Mouse (Mus musculus): Measurements from ENCODE around the gene Zdhhc9. TPM values are rescaled to one million over a fixed set of nuclear protein-coding genes. Genes with fewer than 3 reads are reported as not detected.

Zdhhc9 gene
- polyA plus RNA-seq, 1 experiment from 2014 or later, result 7.0 TPM

- Histone ChIP-seq H3K9me3 (no peaks in the 10 kb centered on the region), H3K4me1 (no peaks in the 10 kb centered on the region), H3K36me3 (no peaks in the 10 kb centered on the region), H3K27me3 (no peaks in the 10 kb centered on the region), H3K9ac (no peak overlapping the region), H3K4me2 (no peak overlapping the region), H3K4me3 (no peak overlapping the region), H3K27ac (no peak overlapping the region)
- WGBS, result 67% methylated on average over 7 of the region's 7 CpGs
- no peak for ATAC-seq (ENCODE audit: insufficient number of reproducible peaks, low FRiP score, low TSS enrichment, low read depth)
Measured at GRCm38 (mm10) chrX:48203763-48204162, 4.9 kb downstream of the Zdhhc9 start.

GRCm38 (mm10) chrX:48202995-48203394 lies 5.7 kb downstream of the Zdhhc9 start:
- no peak overlapping the region for H3K9ac ChIP-seq
- no peaks in the 10 kb centered on the region for H3K9me3 ChIP-seq
- no peaks in the 10 kb centered on the region for H3K4me1 ChIP-seq
- 67% methylated on average over 4 of the region's 4 CpGs for WGBS
- no peak overlapping the region for H3K27ac ChIP-seq
- no peak overlapping the region for H3K4me2 ChIP-seq
- ATAC-seq (ENCODE audit: insufficient number of reproducible peaks, low FRiP score, low TSS enrichment, low read depth), result no peak
- H3K4me3 ChIP-seq, result no peak overlapping the region
- H3K36me3 ChIP-seq, result no peaks in the 10 kb centered on the region
- no peaks in the 10 kb centered on the region for H3K27me3 ChIP-seq

GRCm38 (mm10) chrX:48202436-48202835 lies 6.2 kb downstream of the Zdhhc9 start:
- H3K4me3 ChIP-seq, result no peak overlapping the region
- ATAC-seq (ENCODE audit: insufficient number of reproducible peaks, low FRiP score, low TSS enrichment, low read depth), result no peak
- WGBS, result 88% methylated on average over 7 of the region's 7 CpGs

GRCm38 (mm10) chrX:48201973-48202372 lies 6.7 kb downstream of the Zdhhc9 start:
- WGBS, result 81% methylated on average over 7 of the region's 7 CpGs
- no peak overlapping the region for H3K27ac ChIP-seq
- ATAC-seq (ENCODE audit: insufficient number of reproducible peaks, low FRiP score, low TSS enrichment, low read depth), result no peak

More at GRCm38 (mm10) chrX:48202436-48202835, 6.2 kb downstream of the Zdhhc9 start:
- H3K4me1 ChIP-seq, result no peaks in the 10 kb centered on the region
- no peak overlapping the region for H3K4me2 ChIP-seq
- no peaks in the 10 kb centered on the region for H3K36me3 ChIP-seq
- H3K27ac ChIP-seq, result no peak overlapping the region
- no peaks in the 10 kb centered on the region for H3K27me3 ChIP-seq
- no peak overlapping the region for H3K9ac ChIP-seq
- no peaks in the 10 kb centered on the region for H3K9me3 ChIP-seq

DNA sequence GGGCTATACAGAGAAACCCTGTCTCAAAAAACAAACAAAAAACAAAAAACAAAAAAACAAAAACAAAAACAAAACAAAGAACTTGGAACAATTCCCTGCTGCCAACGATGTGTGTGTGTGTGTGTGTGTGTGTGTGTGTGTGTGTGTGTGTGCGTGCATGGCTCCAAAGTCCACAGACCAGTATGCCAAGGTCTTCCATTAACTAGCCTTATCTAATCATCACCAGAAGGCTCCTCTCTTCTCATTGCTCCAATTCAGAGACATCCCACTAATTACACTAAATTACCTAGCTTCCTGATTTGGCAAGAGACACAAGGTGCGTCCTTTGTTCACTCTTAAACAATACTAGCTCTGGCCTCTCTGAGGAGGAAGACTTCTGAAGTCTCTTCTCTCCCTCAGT lies 8.0 kb downstream of the Zdhhc9 start:
- no peak overlapping the region for H3K9ac ChIP-seq
- no peaks in the 10 kb centered on the region for H3K36me3 ChIP-seq
- no peak overlapping the region for H3K4me3 ChIP-seq
- no peaks in the 10 kb centered on the region for H3K4me1 ChIP-seq
- ATAC-seq (ENCODE audit: insufficient number of reproducible peaks, low FRiP score, low TSS enrichment, low read depth), result no peak
- H3K27ac ChIP-seq, result no peak overlapping the region
- H3K27me3 ChIP-seq, result no peaks in the 10 kb centered on the region
- H3K9me3 ChIP-seq, result no peaks in the 10 kb centered on the region
- 82% methylated on average over 3 of the region's 3 CpGs for WGBS
- H3K4me2 ChIP-seq, result no peak overlapping the region

More at GRCm38 (mm10) chrX:48201973-48202372, 6.7 kb downstream of the Zdhhc9 start:
- Histone ChIP-seq H3K27me3 (no peaks in the 10 kb centered on the region), H3K4me3 (no peak overlapping the region), H3K9ac (no peak overlapping the region), H3K4me2 (no peak overlapping the region), H3K9me3 (no peaks in the 10 kb centered on the region), H3K36me3 (no peaks in the 10 kb centered on the region), H3K4me1 (no peaks in the 10 kb centered on the region)

DNA sequence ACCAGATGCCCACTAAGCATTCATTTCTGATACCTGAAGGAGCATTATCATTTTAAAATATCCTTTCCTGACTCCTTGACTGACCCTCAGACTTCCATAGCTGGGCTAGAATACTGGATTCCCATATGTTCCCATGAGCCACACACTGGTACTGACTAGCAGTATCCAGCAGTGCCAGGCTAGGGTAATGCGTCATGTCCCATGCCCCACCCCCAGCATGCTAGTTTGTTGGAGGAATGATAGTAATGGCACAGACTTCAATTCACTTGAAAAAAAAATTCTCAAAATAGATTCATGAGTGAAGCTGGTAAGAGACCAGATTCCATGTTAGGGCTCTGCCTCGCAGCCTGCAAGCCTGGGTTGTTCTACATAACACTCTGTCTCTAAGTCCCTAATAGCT lies 9.7 kb downstream of the Zdhhc9 start:
- Histone ChIP-seq H3K9ac (no peak overlapping the region), H3K36me3 (0 out of 2 replicates have a peak, but pooled peaks cover 3% of the 10 kb centered on the region), H3K27ac (no peak overlapping the region), H3K4me2 (no peak overlapping the region), H3K27me3 (no peaks in the 10 kb centered on the region), H3K9me3 (no peaks in the 10 kb centered on the region), H3K4me1 (no peaks in the 10 kb centered on the region), H3K4me3 (no peak overlapping the region)
- 100% methylated on average over 2 of the region's 2 CpGs for WGBS
- no peak for ATAC-seq (ENCODE audit: insufficient number of reproducible peaks, low FRiP score, low TSS enrichment, low read depth)

DNA sequence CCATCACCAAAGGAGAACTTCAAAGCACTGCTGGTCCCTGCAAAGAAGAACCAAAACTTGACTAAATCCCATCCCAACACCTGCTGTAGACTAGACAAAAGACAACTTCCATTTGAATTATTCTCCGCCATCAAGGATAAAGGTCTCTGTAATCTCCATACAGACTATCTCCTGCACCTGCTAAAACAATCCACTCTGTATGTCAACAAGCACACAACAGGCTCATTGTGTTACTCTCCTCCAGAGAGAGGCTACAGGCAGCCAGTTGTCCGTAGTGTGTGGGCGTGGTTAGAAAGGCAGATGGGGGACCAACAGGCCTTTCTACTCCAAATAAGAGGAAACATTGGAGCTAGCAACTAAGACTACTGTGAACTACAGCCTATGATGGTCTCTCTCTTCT lies 10.8 kb downstream of the Zdhhc9 start:
- Histone ChIP-seq H3K27ac (no peak overlapping the region), H3K4me1 (no peaks in the 10 kb centered on the region), H3K4me3 (no peak overlapping the region), H3K9me3 (no peaks in the 10 kb centered on the region), H3K27me3 (no peaks in the 10 kb centered on the region), H3K36me3 (0 out of 2 replicates have a peak, but pooled peaks cover 3% of the 10 kb centered on the region), H3K4me2 (no peak overlapping the region), H3K9ac (no peak overlapping the region)
- 91% methylated on average over 3 of the region's 3 CpGs for WGBS
- ATAC-seq (ENCODE audit: insufficient number of reproducible peaks, low FRiP score, low TSS enrichment, low read depth), result no peak

- no peaks in the 10 kb centered on the region for H3K4me1 ChIP-seq
- H3K9me3 ChIP-seq, result no peaks in the 10 kb centered on the region
- 0 out of 2 replicates have a peak, but pooled peaks cover 7% of the 10 kb centered on the region for H3K36me3 ChIP-seq
- ATAC-seq (ENCODE audit: insufficient number of reproducible peaks, low FRiP score, low TSS enrichment, low read depth), result no peak
- no peaks in the 10 kb centered on the region for H3K27me3 ChIP-seq
- H3K4me2 ChIP-seq, result no peak overlapping the region
- no peak overlapping the region for H3K9ac ChIP-seq
- 78% methylated on average over 14 of the region's 14 CpGs for WGBS
- no peak overlapping the region for H3K4me3 ChIP-seq
- H3K27ac ChIP-seq, result no peak overlapping the region
Measured at GRCm38 (mm10) chrX:48193235-48194152, 15.2 kb downstream of the Zdhhc9 start.

DNA sequence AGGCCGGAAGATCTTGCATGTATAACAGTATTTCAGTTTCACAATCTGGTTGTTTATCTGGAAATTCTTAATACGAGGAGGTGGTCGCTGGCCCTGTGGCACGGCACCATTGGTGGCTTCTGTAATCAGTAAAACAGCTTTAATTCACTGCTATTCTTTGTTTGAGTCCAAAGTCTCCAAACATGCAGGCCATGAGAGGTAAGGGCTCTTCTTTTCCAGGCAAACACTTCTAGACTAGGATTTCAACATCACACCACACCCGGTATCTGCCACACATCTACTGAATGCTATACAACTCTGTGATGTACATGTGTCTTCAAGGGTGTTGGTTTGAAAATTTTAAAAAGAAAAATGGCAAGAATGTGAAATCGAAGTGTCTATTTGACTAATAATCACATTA lies 17.4 kb downstream of the Zdhhc9 start:
- no peak for ATAC-seq (ENCODE audit: insufficient number of reproducible peaks, low FRiP score, low TSS enrichment, low read depth)
- H3K4me3 ChIP-seq, result no peak overlapping the region
- no peaks in the 10 kb centered on the region for H3K4me1 ChIP-seq
- 91% methylated on average over 6 of the region's 6 CpGs for WGBS
- H3K9me3 ChIP-seq, result no peaks in the 10 kb centered on the region
- no peak overlapping the region for H3K27ac ChIP-seq
- H3K9ac ChIP-seq, result no peak overlapping the region
- H3K36me3 ChIP-seq, result 0 out of 2 replicates have a peak, but pooled peaks cover 7% of the 10 kb centered on the region
- H3K27me3 ChIP-seq, result no peaks in the 10 kb centered on the region
- H3K4me2 ChIP-seq, result no peak overlapping the region

DNA sequence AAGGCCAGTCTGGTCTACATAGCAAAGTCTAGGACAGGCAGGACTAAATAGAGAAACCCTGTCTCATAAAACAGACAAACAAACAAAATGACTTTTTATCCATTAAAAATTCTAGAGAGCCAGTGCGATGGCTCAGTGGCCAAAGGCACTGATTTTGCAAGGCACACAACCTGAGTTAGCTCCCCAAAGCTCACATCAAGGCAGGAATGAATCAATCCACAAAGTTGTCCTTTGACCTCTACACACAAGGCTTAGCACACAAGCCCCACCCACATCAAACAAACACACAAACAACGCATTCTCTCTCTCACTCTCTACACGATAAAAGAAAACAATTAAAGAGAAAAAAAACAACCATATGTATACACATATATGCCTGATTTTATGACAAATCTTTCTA lies 24.0 kb downstream of the Zdhhc9 start:
- peaks cover 5% of the 10 kb centered on the region; the same call in 1 of the 2 replicates for H3K36me3 ChIP-seq
- H3K4me1 ChIP-seq, result no peaks in the 10 kb centered on the region
- H3K27ac ChIP-seq, result no peak overlapping the region
- no peak overlapping the region for H3K4me2 ChIP-seq
- no peak overlapping the region for H3K9ac ChIP-seq
- 87% methylated on average over 3 of the region's 3 CpGs for WGBS
- H3K9me3 ChIP-seq, result no peaks in the 10 kb centered on the region
- H3K27me3 ChIP-seq, result no peaks in the 10 kb centered on the region
- no peak overlapping the region for H3K4me3 ChIP-seq
- ATAC-seq (ENCODE audit: insufficient number of reproducible peaks, low FRiP score, low TSS enrichment, low read depth), result no peak

GRCm38 (mm10) chrX:48181844-48182243 lies 26.8 kb downstream of the Zdhhc9 start:
- Histone ChIP-seq H3K4me3 (no peak overlapping the region), H3K9me3 (no peaks in the 10 kb centered on the region), H3K27me3 (no peaks in the 10 kb centered on the region), H3K9ac (no peak overlapping the region), H3K27ac (no peak overlapping the region), H3K36me3 (peaks cover 9% of the 10 kb centered on the region; the same call in 1 of the 2 replicates), H3K4me1 (no peaks in the 10 kb centered on the region), H3K4me2 (no peak overlapping the region)
- ATAC-seq (ENCODE audit: insufficient number of reproducible peaks, low FRiP score, low TSS enrichment, low read depth), result no peak
- 75% methylated on average over 6 of the region's 6 CpGs for WGBS

DNA sequence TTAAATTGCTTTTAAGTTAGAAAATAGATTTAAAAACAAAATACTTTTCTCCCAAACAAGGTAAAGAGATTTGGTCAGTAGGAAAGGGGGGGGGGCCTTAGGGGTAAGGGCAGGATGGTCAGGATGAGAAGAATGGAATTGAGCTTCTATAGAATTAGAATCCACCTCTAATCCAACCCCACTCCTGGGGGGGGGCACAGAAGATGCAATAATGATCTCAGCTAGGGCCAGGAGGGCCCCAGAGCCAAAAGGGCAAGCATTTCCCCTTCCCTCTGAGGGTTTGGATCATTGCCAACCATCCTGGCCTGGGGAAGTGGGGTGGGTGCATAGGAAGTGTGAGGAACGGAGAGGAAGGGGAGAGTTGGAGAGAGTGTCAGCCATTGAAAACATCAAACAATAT lies 38.3 kb downstream of the Zdhhc9 start:
- Histone ChIP-seq H3K36me3 (peaks cover 6% of the 10 kb centered on the region), H3K9ac (no peak overlapping the region), H3K27me3 (no peaks in the 10 kb centered on the region), H3K4me2 (no peak overlapping the region), H3K27ac (no peak overlapping the region), H3K9me3 (no peaks in the 10 kb centered on the region), H3K4me3 (no peak overlapping the region), H3K4me1 (no peaks in the 10 kb centered on the region)
- no peak for ATAC-seq (ENCODE audit: insufficient number of reproducible peaks, low FRiP score, low TSS enrichment, low read depth)
- WGBS, result 27% methylated on average over 1 of the region's 1 CpGs
